Comparison of ENCODE assay signal across 8 mouse cellular contexts in the genomic region with DNA sequence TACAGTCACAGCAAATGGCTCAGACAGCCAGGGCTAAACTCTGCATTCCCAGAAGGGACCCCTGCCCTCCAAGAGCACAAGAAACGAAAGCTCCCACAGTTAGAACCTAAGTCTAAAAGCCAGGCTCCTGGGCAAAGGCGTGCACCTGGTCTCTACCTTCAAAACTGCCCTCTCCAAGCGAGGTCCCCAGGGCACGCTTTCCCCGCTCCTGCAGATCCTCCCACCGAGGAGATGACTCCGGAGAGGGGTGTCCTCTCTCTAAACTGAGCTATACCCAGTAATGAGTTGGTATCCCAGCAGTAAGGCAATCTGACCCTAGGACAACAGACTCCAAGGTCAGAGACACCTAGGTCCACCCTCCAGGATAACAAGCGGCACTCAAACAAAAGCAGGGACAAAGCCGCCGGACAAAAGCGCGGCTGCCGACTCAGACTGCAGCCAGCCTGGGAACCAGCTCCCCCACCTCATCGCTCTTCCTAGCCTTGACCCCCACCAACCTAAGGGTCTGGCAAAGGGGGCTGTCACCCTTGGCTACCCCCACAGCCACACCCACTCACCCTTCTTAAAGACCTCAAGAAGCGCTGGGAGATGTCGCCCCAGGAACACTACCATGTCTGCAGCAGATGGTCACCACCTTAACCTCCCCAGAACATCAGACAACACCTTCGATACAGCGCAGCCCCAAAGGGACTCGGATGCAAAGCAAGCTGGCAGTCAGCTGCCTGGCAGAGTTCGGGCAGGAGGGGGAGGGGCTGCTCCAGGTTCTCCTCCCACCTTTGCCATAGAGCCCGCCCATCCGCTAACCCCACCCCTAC. TPM values are rescaled to one million over a fixed set of nuclear protein-coding genes. Genes with fewer than 3 reads are reported as not detected.
DNase-seq lines count a peak whose midpoint lies in the region; ATAC-seq and TF ChIP-seq lines count a peak whose summit lies in the region.

No protein-coding gene starts in this region.

- peak; percentile 66 for DNase-seq in cerebellum, adult 11-12 months
- no peak for DNase-seq in cerebellum, adult 9-10 months
- peak; percentile 61 to 62 for DNase-seq in cerebellum, adult 2 months
- peak; percentile 87 for DNase-seq in midbrain, embryonic 11.5 days (ENCODE audit: low spot score, missing footprints)
- DNase-seq in yolk sac, embryonic 10.5 days (ENCODE audit: low spot score) = no peak

- TF ChIP-seq CTCF in cerebellum, adult 2 months (IDR thresholded peaks at IDR 0.05; ENCODE audit: borderline replicate concordance, insufficient read depth, low read depth, low read length) = no peak

- H3K4me2 ChIP-seq in hindbrain, embryonic 15.5 days = peak overlapping the region; percentile 70
- peak overlapping the region; percentile 45 for H3K4me2 ChIP-seq in midbrain, embryonic 11.5 days

- H3K27me3 ChIP-seq in cerebellum, adult 2 months (ENCODE audit: control insufficient read depth, insufficient read depth, low read length) = no peaks in the 10 kb centered on the region
- H3K27me3 ChIP-seq in hindbrain, embryonic 15.5 days = no peaks in the 10 kb centered on the region
- H3K27me3 ChIP-seq in midbrain, embryonic 11.5 days (ENCODE audit: control insufficient read depth, insufficient read depth, low read length) = peaks cover 5% of the 10 kb centered on the region; the same call in 1 of the 2 replicates

- H3K9me3 ChIP-seq in hindbrain, embryonic 15.5 days = no peaks in the 10 kb centered on the region
- H3K9me3 ChIP-seq in midbrain, embryonic 11.5 days (ENCODE audit: control insufficient read depth, low read length) = no peaks in the 10 kb centered on the region

- TF ChIP-seq POLR2A in cerebellum, adult 2 months (IDR thresholded peaks at IDR 0.05; ENCODE audit: borderline replicate concordance, insufficient read depth, low read length) = peak; percentile 36; the same call in 1 of the 2 replicates

- peak; percentile 54; the same call in 1 of the 2 replicates for ATAC-seq in hindbrain, embryonic 15.5 days (ENCODE audit: low FRiP score, low read depth)
- ATAC-seq in midbrain, embryonic 11.5 days (ENCODE audit: low FRiP score) = peak; percentile 13; the same call in 1 of the 2 replicates
- ATAC-seq in monocyte, adult 5-6 weeks (replicated peaks; ENCODE audit: insufficient number of reproducible peaks, low FRiP score, low TSS enrichment, poor library complexity, severe bottlenecking) = no peak
- no peak for ATAC-seq in frontal cortex, adult (ENCODE audit: low TSS enrichment)

- 10% methylated on average over 22 of the region's 22 CpGs for WGBS in cerebellum, adult 2 months
- 4% methylated on average over 22 of the region's 22 CpGs for WGBS in hindbrain, embryonic 15.5 days
- 6% methylated on average over 22 of the region's 22 CpGs for WGBS in midbrain, embryonic 11.5 days

- peak overlapping the region; percentile 55 for H3K4me3 ChIP-seq in cerebellum, adult 2 months (replicated peaks; ENCODE audit: insufficient read depth, low read depth, low read length)
- H3K4me3 ChIP-seq in hindbrain, embryonic 15.5 days = peak overlapping the region; percentile 55
- H3K4me3 ChIP-seq in midbrain, embryonic 11.5 days (ENCODE audit: low read depth, low read length) = peak overlapping the region; percentile 30

- H3K4me1 ChIP-seq in cerebellum, adult 2 months (ENCODE audit: control insufficient read depth, insufficient read depth, low read length) = peaks cover 64% of the 10 kb centered on the region
- peaks cover 56% of the 10 kb centered on the region for H3K4me1 ChIP-seq in hindbrain, embryonic 15.5 days (replicated peaks)
- peaks cover 35% of the 10 kb centered on the region for H3K4me1 ChIP-seq in midbrain, embryonic 11.5 days (ENCODE audit: control insufficient read depth, insufficient read depth, low read length)

- peak overlapping the region; percentile 71 for H3K9ac ChIP-seq in hindbrain, embryonic 15.5 days
- peak overlapping the region; percentile 69 for H3K9ac ChIP-seq in midbrain, embryonic 11.5 days (ENCODE audit: low read length)

- peaks cover 8% of the 10 kb centered on the region; the same call in 1 of the 2 replicates for H3K36me3 ChIP-seq in hindbrain, embryonic 15.5 days
- H3K36me3 ChIP-seq in midbrain, embryonic 11.5 days (ENCODE audit: control insufficient read depth, insufficient read depth, low read length) = no peaks in the 10 kb centered on the region

- peak overlapping the region; percentile 75 for H3K27ac ChIP-seq in cerebellum, adult 2 months (ENCODE audit: insufficient read depth, low read length)
- H3K27ac ChIP-seq in hindbrain, embryonic 15.5 days (replicated peaks) = peak overlapping the region; percentile 79
- no peak overlapping the region for H3K27ac ChIP-seq in midbrain, embryonic 11.5 days (ENCODE audit: low read depth, low read length)

RNA-seq across cellular contexts. Expression of a gene that starts 33.8 kb away (rescaled TPM):
- polyA plus RNA-seq in cerebellum, adult 2 months (2012; rRNA removed) = 15.6 and 18.5 TPM in 2 replicates
- polyA plus RNA-seq in hindbrain, embryonic 15.5 days (2015; fragmentation: Nextera tagmentation; extraction: Ambion mirVana) = 8.3 and 9.5 TPM in 2 replicates
- polyA plus RNA-seq in midbrain, embryonic 11.5 days (2014; fragmentation: Nextera tagmentation; extraction: Ambion mirVana) = 3.3 and 3.7 TPM in 2 replicates
- 0.32 to 0.57 TPM in 2 of 3 replicates, not detected in the other for total RNA-seq in monocyte, adult 5-6 weeks (2017)

RNA-seq across cellular contexts. Expression of a gene that starts 37.8 kb away (rescaled TPM):
- 104 and 107 TPM in 2 replicates for polyA plus RNA-seq in cerebellum, adult 2 months (2012; rRNA removed)
- polyA plus RNA-seq in hindbrain, embryonic 15.5 days (2015; fragmentation: Nextera tagmentation; extraction: Ambion mirVana) = 102 and 111 TPM in 2 replicates
- polyA plus RNA-seq in midbrain, embryonic 11.5 days (2014; fragmentation: Nextera tagmentation; extraction: Ambion mirVana) = 105 and 106 TPM in 2 replicates
- total RNA-seq in monocyte, adult 5-6 weeks (2017) = 30.1 to 41.8 TPM (median 33.8 TPM) in 3 replicates

RNA-seq across cellular contexts. Expression of a gene that starts 37.9 kb away (rescaled TPM):
- 28.5 and 31.3 TPM in 2 replicates for polyA plus RNA-seq in cerebellum, adult 2 months (2012; rRNA removed)
- 19.6 and 20.5 TPM in 2 replicates for polyA plus RNA-seq in hindbrain, embryonic 15.5 days (2015; fragmentation: Nextera tagmentation; extraction: Ambion mirVana)
- polyA plus RNA-seq in midbrain, embryonic 11.5 days (2014; fragmentation: Nextera tagmentation; extraction: Ambion mirVana) = 20.0 and 26.9 TPM in 2 replicates
- total RNA-seq in monocyte, adult 5-6 weeks (2017) = 24.0 to 32.0 TPM (median 30.6 TPM) in 3 replicates

Comparison
In these comparisons a context has a peak if more than half of its experiments do, and no peak if none do; other contexts are left out.
1. DNase-seq: peak in cerebellum, adult 11-12 months (single experiment), cerebellum, adult 2 months (2 of 2) and midbrain, embryonic 11.5 days (single experiment); none in cerebellum, adult 9-10 months (single experiment) and yolk sac, embryonic 10.5 days (single experiment).
2. ATAC-seq: peak in hindbrain, embryonic 15.5 days (single experiment) and midbrain, embryonic 11.5 days (single experiment); none in monocyte, adult 5-6 weeks (single experiment) and frontal cortex, adult (single experiment).
3. Peak in every context shown above with its lines, with median percentiles within 50 percentile points of each other: H3K4me3 ChIP-seq.